Mouse (Mus musculus) liver, embryonic 12.5 days (tissue): ENCODE results near the gene Kdm6a. TPM values are rescaled to one million over a fixed set of nuclear protein-coding genes. Genes with fewer than 3 reads are reported as not detected.

Experiments used
- ATAC-seq: fragments of 200-750 bp; cut with Nextera tagmentation; 2 replicates; pipeline ENCODE4 v1.8.0; 2017; ENCODE audit warnings: moderate number of reproducible peaks, mild to moderate bottlenecking, moderate library complexity
- H3K27ac ChIP-seq: fragments of 300-500 bp; sonication (generic); 2 replicates; pipeline ENCODE4 v1.5.1; 2016; ENCODE audit warnings: mild to moderate bottlenecking
- H3K27me3 ChIP-seq: fragments of 300-500 bp; sonication (generic); replicated peaks from 2 replicates; pipeline ENCODE4 v1.6.1; 2016; ENCODE audit warnings: mild to moderate bottlenecking, moderate library complexity
- H3K36me3 ChIP-seq: fragments of 300-500 bp; sonication (generic); 2 replicates; pipeline ENCODE4 v1.6.1; 2016; ENCODE audit warnings: mild to moderate bottlenecking, moderate library complexity
- H3K4me1 ChIP-seq: fragments of 300-500 bp; sonication (generic); 2 replicates; pipeline ENCODE4 v1.6.1; 2016
- H3K4me2 ChIP-seq: fragments of 300-500 bp; sonication (generic); 2 replicates; pipeline ENCODE4 v1.6.1; 2016; ENCODE audit warnings: mild to moderate bottlenecking, moderate library complexity
- H3K4me3 ChIP-seq: fragments of 300-500 bp; sonication (generic); 2 replicates; pipeline ENCODE4 v1.5.1; 2016; ENCODE audit warnings: mild to moderate bottlenecking, moderate library complexity
- H3K9ac ChIP-seq: fragments of 300-500 bp; sonication (generic); 2 replicates; pipeline ENCODE4 v1.6.1; 2016; ENCODE audit warnings: mild to moderate bottlenecking, moderate library complexity
- H3K9me3 ChIP-seq: fragments of 300-500 bp; sonication (generic); replicated peaks from 2 replicates; pipeline ENCODE4 v1.6.1; 2016; ENCODE audit warnings: mild to moderate bottlenecking, moderate library complexity
- WGBS: fragments of 180-500 bp; shearing (Covaris S2); methylation state at CpG from one replicate; pipeline ENCODE4 v1.1.7; 2016; ENCODE audit not compliant: insufficient replicate concordance; 5-methylcytosine and 5-hydroxymethylcytosine counted together
- polyA plus RNA-seq: library from polyadenylated mRNA; unstranded; fragments of >200 nt; fragmentation: Nextera tagmentation; extraction: Ambion mirVana; gene quantifications from 2 replicates; pipeline ENCODE4 v1.2.1, GENCODE M21; 2016

Gene Kdm6a
- polyA plus RNA-seq: 20.5 TPM in 2 replicates

- Histone ChIP-seq H3K9ac (peak within 1 kb of the TSS; percentile 96), H3K4me3 (peak within 1 kb of the TSS; percentile 88), H3K27me3 (no peaks in the 10 kb centered on the region), H3K36me3 (no peaks in the 10 kb centered on the region), H3K9me3 (no peaks in the 10 kb centered on the region), H3K4me1 (peaks cover 11% of the 10 kb centered on the region; the same call in 1 of the 2 replicates), H3K4me2 (peak within 1 kb of the TSS; percentile 77), H3K27ac (peak within 1 kb of the TSS; percentile 95)
- ATAC-seq: peak; percentile 98
- WGBS: under 1% methylated on average over 48 of the region's 50 CpGs
These were observed at the start of gene Kdm6a for GRCm38 (mm10) chrX:18162192-18162857. Kdm6a (plus strand) TSS chrX:18162575.

DNA sequence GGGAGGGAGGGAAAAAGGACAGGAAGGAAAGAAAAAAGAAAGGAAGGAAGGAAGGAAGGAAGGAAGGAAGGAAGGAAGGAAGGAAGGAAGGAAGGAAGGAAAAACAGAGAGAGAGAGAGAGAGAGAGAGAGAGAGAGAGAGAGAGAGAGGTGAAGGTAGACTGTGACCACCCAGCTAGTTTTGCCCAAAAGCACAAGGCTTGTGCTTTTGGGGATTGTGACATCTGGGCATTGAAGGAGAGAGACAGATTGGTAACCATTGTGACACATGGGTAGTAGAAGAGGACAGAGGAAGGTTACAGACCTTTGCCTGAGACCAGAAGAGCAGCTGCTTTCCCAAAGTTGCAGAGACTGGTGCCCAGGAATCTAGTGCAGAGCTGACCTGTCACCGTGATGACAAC is 16.8 kb upstream of the Kdm6a start, which contains the start of gene Dusp21:
Dusp21 (plus strand) TSS at position 301 of the 400 bp plus-strand sequence.
- Histone ChIP-seq H3K4me1 (no peaks in the 10 kb centered on the region), H3K27me3 (no peaks in the 10 kb centered on the region), H3K9me3 (no peaks in the 10 kb centered on the region), H3K27ac (no peak within 1 kb of the TSS), H3K9ac (no peak within 1 kb of the TSS), H3K4me3 (no peak within 1 kb of the TSS), H3K36me3 (no peaks in the 10 kb centered on the region), H3K4me2 (no peak within 1 kb of the TSS)
- no peak for ATAC-seq
- 81% methylated on average over 1 of the region's 1 CpGs for WGBS

DNA sequence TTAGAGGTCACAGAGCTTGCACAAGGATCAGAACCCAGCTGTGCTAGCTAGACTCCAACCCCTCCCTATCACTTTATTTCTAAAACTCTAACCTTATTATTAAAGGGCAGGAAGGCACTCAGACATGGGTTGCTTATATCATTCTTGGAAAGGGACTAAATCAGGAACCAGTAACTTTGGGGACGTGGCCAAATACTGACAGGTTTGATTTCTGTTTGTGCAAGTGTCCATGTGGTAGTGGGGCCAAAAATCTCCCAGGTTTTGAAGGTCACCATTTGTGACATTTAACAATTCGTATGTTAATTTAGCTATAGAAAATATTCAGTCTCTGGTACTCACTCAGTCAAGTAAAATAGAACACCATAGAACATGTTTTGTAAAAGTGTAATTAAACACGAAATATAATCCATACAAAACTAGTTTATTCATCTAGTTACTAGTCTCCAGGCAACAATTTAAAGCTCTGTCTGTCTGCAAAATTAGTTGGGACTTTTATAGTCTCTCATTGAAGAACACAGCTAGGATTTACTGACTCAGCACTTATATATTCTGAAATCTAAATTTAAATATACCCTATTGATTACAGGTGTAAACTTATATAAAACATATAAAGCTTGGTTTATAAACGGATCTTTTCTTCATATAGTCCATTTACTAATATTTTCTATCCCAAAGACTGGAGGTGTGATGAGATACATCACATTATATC is 1.5 kb upstream of the Kdm6a start:
- H3K27ac ChIP-seq: no peak overlapping the region
- H3K36me3 ChIP-seq: no peaks in the 10 kb centered on the region
- ATAC-seq: no peak
- H3K4me3 ChIP-seq: peak overlapping the region; percentile 88; the same call in 1 of the 2 replicates
- H3K9me3 ChIP-seq: no peaks in the 10 kb centered on the region
- 53% methylated on average over 4 of the region's 4 CpGs for WGBS
- H3K27me3 ChIP-seq: no peaks in the 10 kb centered on the region
- H3K9ac ChIP-seq: no peak overlapping the region
- peak overlapping the region; percentile 77 for H3K4me2 ChIP-seq
- H3K4me1 ChIP-seq: 0 out of 2 replicates have a peak, but pooled peaks cover 4% of the 10 kb centered on the region

DNA sequence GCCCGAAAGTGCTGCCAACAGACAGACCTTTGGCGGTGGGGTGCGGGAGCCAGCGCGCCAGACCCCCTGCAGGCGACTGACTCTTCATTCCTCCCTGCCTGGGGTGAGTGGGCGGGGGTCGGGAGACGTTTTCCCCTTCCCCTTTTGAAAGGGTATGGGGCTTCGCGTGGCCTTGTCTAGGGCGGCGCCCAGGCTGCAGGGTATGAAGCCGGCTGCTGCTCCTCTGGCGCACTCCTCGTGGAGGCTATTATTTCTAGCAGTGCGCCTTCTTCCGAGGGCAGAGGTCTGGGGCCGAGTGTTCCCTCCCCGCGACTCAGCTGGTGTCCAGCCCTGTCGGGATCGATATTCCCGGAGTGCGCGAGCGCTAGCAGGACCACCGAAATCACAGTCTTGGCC is 581 bp upstream of the Kdm6a start:
- H3K36me3 ChIP-seq: no peaks in the 10 kb centered on the region
- H3K27ac ChIP-seq: peak overlapping the region; percentile 80
- H3K4me3 ChIP-seq: peak overlapping the region; percentile 88
- WGBS: under 1% methylated on average over 28 of the region's 28 CpGs
- peak overlapping the region; percentile 84 for H3K9ac ChIP-seq
- no peaks in the 10 kb centered on the region for H3K9me3 ChIP-seq
- peak overlapping the region; percentile 77 for H3K4me2 ChIP-seq
- H3K4me1 ChIP-seq: 0 out of 2 replicates have a peak, but pooled peaks cover 6% of the 10 kb centered on the region
- H3K27me3 ChIP-seq: no peaks in the 10 kb centered on the region
- peak; percentile 63 for ATAC-seq

DNA sequence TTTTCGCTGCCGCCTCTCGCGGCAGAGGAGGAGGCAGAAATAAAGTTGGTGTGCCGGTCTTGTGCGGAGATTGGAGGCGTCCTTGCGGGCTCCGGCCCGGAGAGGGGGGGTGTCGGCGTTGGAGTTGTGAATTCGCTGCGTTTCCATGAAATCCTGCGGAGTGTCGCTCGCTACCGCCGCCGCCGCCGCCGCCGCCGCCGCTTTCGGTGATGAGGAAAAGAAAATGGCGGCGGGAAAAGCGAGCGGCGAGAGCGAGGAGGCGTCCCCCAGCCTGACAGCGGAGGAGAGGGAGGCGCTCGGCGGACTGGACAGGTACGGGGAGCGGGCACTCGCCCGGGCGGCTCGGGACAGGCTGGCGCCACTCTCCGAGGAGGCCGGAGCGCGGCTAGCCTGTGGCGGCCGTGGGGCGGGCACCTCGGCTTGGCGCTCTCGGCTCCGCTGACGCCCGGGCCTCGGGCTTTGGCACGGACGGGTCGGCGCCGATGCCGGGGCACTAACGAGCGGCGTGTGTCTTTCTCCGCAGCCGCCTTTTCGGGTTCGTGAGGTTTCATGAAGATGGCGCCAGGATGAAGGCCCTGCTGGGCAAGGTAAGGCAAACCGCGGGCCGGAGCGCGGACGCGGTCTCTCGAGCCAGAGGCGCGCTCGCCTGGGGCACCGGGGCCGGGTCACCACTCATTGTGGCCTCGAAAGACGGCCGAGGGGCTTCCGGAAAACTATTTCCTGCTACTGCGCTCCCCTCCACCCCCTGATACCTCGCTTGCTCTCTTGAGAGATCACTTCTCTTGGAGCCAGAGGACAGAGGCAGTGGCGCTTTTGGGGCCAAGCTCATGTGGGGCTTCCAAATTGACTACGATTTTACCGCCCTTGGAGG is 721 bp downstream of the Kdm6a start:
- Histone ChIP-seq H3K36me3 (no peaks in the 10 kb centered on the region), H3K9ac (peak overlapping the region; percentile 96), H3K4me1 (peaks cover 13% of the 10 kb centered on the region; the same call in 1 of the 2 replicates), H3K4me3 (peak overlapping the region; percentile 88), H3K27me3 (no peaks in the 10 kb centered on the region), H3K27ac (peak overlapping the region; percentile 95), H3K4me2 (peak overlapping the region; percentile 56), H3K9me3 (no peaks in the 10 kb centered on the region)
- 2% methylated on average over 69 of the region's 95 CpGs for WGBS
- peak; percentile 19; the same call in 1 of the 2 replicates for ATAC-seq

GRCm38 (mm10) chrX:18163917-18164624 is 1.7 kb downstream of the Kdm6a start:
- H3K36me3 ChIP-seq: no peaks in the 10 kb centered on the region
- H3K4me3 ChIP-seq: peak overlapping the region; percentile 88
- H3K27ac ChIP-seq: peak overlapping the region; percentile 95
- no peak for ATAC-seq
- WGBS: 2% methylated on average over 10 of the region's 10 CpGs
- H3K27me3 ChIP-seq: no peaks in the 10 kb centered on the region
- H3K4me1 ChIP-seq: peaks cover 13% of the 10 kb centered on the region; the same call in 1 of the 2 replicates
- peak overlapping the region; percentile 96 for H3K9ac ChIP-seq
- peak overlapping the region; percentile 56 for H3K4me2 ChIP-seq
- no peaks in the 10 kb centered on the region for H3K9me3 ChIP-seq

DNA sequence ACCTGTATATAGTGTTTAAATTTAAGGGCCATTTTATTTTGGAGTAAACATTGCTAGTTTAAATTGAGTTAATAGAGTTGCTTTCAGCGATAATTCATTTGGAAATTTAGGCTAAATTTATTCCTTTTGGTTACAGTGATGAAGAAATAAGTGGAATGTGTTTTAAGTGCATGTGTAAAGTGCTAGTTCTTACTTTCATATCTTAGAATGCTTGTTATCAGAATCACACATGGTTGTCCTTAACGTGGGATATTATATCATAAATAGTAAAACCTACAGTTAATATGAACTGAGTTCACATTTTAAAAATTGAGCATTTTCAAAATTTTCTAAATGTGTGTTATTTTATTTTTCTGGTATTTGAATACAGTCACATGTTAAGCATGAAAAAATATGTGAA is 2.7 kb downstream of the Kdm6a start:
- Histone ChIP-seq H3K36me3 (no peaks in the 10 kb centered on the region), H3K27me3 (no peaks in the 10 kb centered on the region), H3K9me3 (no peaks in the 10 kb centered on the region), H3K4me2 (peak overlapping the region; percentile 56), H3K4me1 (peaks cover 13% of the 10 kb centered on the region; the same call in 1 of the 2 replicates), H3K9ac (peak overlapping the region; percentile 96; the same call in 1 of the 2 replicates), H3K27ac (no peak overlapping the region), H3K4me3 (peak overlapping the region; percentile 88)
- 35% methylated on average over 2 of the region's 2 CpGs for WGBS
- no peak for ATAC-seq

DNA sequence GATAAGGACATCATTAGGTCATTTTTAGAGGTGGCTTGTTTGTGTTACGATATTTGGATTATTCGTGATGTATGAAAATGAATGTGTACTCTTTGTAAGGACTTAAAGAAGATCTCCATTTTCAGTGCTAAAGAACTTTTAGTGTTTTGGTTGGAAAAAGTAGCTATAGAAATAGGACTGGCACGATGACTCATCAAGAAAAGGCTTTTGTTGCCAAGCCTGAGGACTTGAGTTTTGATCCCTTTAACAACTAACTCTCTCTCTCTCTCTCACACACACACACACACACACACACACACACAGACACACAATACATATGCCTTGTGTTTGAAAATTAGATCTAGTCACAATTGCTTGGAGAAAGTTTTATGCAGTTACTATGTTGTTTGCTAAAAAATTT is 4.6 kb downstream of the Kdm6a start:
- H3K27me3 ChIP-seq: no peaks in the 10 kb centered on the region
- H3K9me3 ChIP-seq: no peaks in the 10 kb centered on the region
- H3K4me2 ChIP-seq: peak overlapping the region; percentile 27
- WGBS: 73% methylated on average over 3 of the region's 3 CpGs
- no peak for ATAC-seq
- H3K4me3 ChIP-seq: no peak overlapping the region
- H3K36me3 ChIP-seq: no peaks in the 10 kb centered on the region
- H3K4me1 ChIP-seq: peaks cover 9% of the 10 kb centered on the region; the same call in 1 of the 2 replicates
- 0 out of 2 replicates have a peak overlapping the region, but pooled peaks have one; percentile 20 for H3K27ac ChIP-seq
- peak overlapping the region; percentile 12; the same call in 1 of the 2 replicates for H3K9ac ChIP-seq

- Histone ChIP-seq H3K27ac (no peak overlapping the region), H3K9me3 (no peaks in the 10 kb centered on the region), H3K27me3 (no peaks in the 10 kb centered on the region), H3K4me1 (peaks cover 14% of the 10 kb centered on the region; the same call in 1 of the 2 replicates), H3K36me3 (no peaks in the 10 kb centered on the region), H3K4me2 (no peak overlapping the region), H3K4me3 (no peak overlapping the region), H3K9ac (no peak overlapping the region)
- 57% methylated on average over 1 of the region's 1 CpGs for WGBS
- ATAC-seq: no peak
These were observed 6.6 kb downstream of the Kdm6a start for GRCm38 (mm10) chrX:18168940-18169339.

- WGBS: 50% methylated on average over 4 of the region's 4 CpGs
- H3K4me2 ChIP-seq: no peak overlapping the region
- H3K4me1 ChIP-seq: peaks cover 42% of the 10 kb centered on the region
- H3K4me3 ChIP-seq: no peak overlapping the region
- no peak overlapping the region for H3K9ac ChIP-seq
- H3K36me3 ChIP-seq: no peaks in the 10 kb centered on the region
- ATAC-seq: no peak
- H3K9me3 ChIP-seq: no peaks in the 10 kb centered on the region
- H3K27me3 ChIP-seq: no peaks in the 10 kb centered on the region
- H3K27ac ChIP-seq: no peak overlapping the region
These were observed 12.5 kb downstream of the Kdm6a start for GRCm38 (mm10) chrX:18174831-18175230.

- ATAC-seq: no peak
- Histone ChIP-seq H3K4me3 (no peak overlapping the region), H3K27ac (no peak overlapping the region), H3K4me2 (peak overlapping the region; percentile 12; the same call in 1 of the 2 replicates), H3K27me3 (no peaks in the 10 kb centered on the region), H3K4me1 (peaks cover 55% of the 10 kb centered on the region), H3K9me3 (no peaks in the 10 kb centered on the region), H3K36me3 (no peaks in the 10 kb centered on the region), H3K9ac (no peak overlapping the region)
- WGBS: 61% methylated on average over 4 of the region's 4 CpGs
These were observed 15.4 kb downstream of the Kdm6a start for GRCm38 (mm10) chrX:18177803-18178202.
